Mouse (Mus musculus): ENCODE data around the gene Gm14819. TPM values are rescaled to one million over a fixed set of nuclear protein-coding genes. Genes with fewer than 3 reads are reported as not detected.
"Not testable (repeated sequence)": the region's sequence is repeated elsewhere in the genome, so short reads cannot be mapped to it uniquely, and the experiment has no call there.

Gm14819 gene
- total RNA-seq (2021): not detected
- long read RNA-seq: 0 reads

- not testable (repeated sequence) for DNase-seq (ENCODE audit: low spot score in 2 of 2)
Measured at GRCm38 (mm10) chrX:35403883-35404282, at the start of gene Gm14819. Gene Gm14819 (plus strand): TSS chrX:35404183.
